Mouse (Mus musculus) liver, embryonic 15.5 days (tissue): ENCODE results near the gene Crygs. TPM values are rescaled to one million over a fixed set of nuclear protein-coding genes. Genes with fewer than 3 reads are reported as not detected.

Experiments
- ATAC-seq: fragments of 200-750 bp; cut with Nextera tagmentation; 2 replicates; pipeline ENCODE4 v1.8.0; 2017; ENCODE audit warnings: moderate number of reproducible peaks, mild to moderate bottlenecking, moderate library complexity; ENCODE audit not compliant: insufficient read depth
- H3K27ac ChIP-seq: fragments of 300-500 bp; sonication (generic); replicated peaks from 2 replicates; pipeline ENCODE4 v1.5.1; 2015; ENCODE audit warnings: mild to moderate bottlenecking, inconsistent platforms
- H3K27me3 ChIP-seq: fragments of 300-500 bp; sonication (generic); 2 replicates; pipeline ENCODE4 v1.6.1; 2015; ENCODE audit warnings: mild to moderate bottlenecking, inconsistent platforms
- H3K36me3 ChIP-seq: fragments of 300-500 bp; sonication (generic); replicated peaks from 2 replicates; pipeline ENCODE4 v1.6.1; 2015; ENCODE audit warnings: moderate library complexity, mild to moderate bottlenecking, inconsistent platforms
- H3K4me1 ChIP-seq: fragments of 300-500 bp; sonication (generic); replicated peaks from 2 replicates; pipeline ENCODE4 v1.6.1; 2015; ENCODE audit warnings: inconsistent platforms
- H3K4me2 ChIP-seq: fragments of 300-500 bp; sonication (generic); 2 replicates; pipeline ENCODE4 v1.6.1; 2015; ENCODE audit warnings: moderate library complexity, mild to moderate bottlenecking, inconsistent platforms
- H3K4me3 ChIP-seq: fragments of 300-500 bp; sonication (generic); replicated peaks from 2 replicates; pipeline ENCODE4 v1.5.1; 2015; ENCODE audit warnings: mild to moderate bottlenecking, inconsistent platforms
- H3K9ac ChIP-seq: fragments of 300-500 bp; sonication (generic); 2 replicates; pipeline ENCODE4 v1.6.1; 2015; ENCODE audit warnings: moderate library complexity, mild to moderate bottlenecking, inconsistent platforms
- H3K9me3 ChIP-seq: fragments of 300-500 bp; sonication (generic); replicated peaks from 2 replicates; pipeline ENCODE4 v1.6.1; 2016; ENCODE audit warnings: inconsistent platforms
- WGBS: fragments of 180-500 bp; shearing (Covaris S2); methylation state at CpG from one replicate; pipeline ENCODE4 v1.1.7; 2015; ENCODE audit warnings: mixed read lengths; ENCODE audit not compliant: insufficient replicate concordance; 5-methylcytosine and 5-hydroxymethylcytosine counted together
- polyA plus RNA-seq: library from polyadenylated mRNA; unstranded; fragments of >200 nt; fragmentation: Nextera tagmentation; extraction: Ambion mirVana; gene quantifications from 2 replicates; pipeline ENCODE4 v1.2.1, GENCODE M21; 2015

Gene Crygs
- 0.16 and 0.22 TPM in 2 replicates for polyA plus RNA-seq

DNA sequence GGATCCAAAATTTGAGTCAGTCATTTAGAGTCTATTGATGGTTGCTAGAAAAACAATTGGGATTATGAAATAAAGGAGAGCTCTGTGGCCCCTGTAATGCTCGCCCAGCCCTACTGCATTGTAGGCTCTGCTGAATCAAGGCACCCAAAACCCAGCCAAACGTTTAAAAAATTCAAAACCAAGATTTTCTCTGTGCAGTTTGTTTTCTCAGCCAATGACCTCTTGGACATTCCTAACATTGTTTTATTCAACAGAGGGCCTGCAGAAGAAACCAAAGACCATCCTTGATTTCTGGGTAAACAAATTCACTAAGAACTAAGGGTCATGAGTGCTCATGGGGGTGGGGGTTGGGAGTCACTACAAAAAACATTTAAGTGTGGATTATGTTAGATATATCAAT, at the start of gene Crygs:
Crygs (minus strand) TSS at position 101 of the 400 bp plus-strand sequence.
- no peak for ATAC-seq
- Histone ChIP-seq H3K9me3 (no peaks in the 10 kb centered on the region), H3K4me3 (no peak within 1 kb of the TSS), H3K27me3 (peaks cover 5% of the 10 kb centered on the region; the same call in 1 of the 2 replicates), H3K9ac (no peak within 1 kb of the TSS), H3K36me3 (peaks cover 34% of the 10 kb centered on the region), H3K27ac (no peak within 1 kb of the TSS), H3K4me2 (no peak within 1 kb of the TSS), H3K4me1 (no peaks in the 10 kb centered on the region)
- 51% methylated on average over 2 of the region's 2 CpGs for WGBS

DNA sequence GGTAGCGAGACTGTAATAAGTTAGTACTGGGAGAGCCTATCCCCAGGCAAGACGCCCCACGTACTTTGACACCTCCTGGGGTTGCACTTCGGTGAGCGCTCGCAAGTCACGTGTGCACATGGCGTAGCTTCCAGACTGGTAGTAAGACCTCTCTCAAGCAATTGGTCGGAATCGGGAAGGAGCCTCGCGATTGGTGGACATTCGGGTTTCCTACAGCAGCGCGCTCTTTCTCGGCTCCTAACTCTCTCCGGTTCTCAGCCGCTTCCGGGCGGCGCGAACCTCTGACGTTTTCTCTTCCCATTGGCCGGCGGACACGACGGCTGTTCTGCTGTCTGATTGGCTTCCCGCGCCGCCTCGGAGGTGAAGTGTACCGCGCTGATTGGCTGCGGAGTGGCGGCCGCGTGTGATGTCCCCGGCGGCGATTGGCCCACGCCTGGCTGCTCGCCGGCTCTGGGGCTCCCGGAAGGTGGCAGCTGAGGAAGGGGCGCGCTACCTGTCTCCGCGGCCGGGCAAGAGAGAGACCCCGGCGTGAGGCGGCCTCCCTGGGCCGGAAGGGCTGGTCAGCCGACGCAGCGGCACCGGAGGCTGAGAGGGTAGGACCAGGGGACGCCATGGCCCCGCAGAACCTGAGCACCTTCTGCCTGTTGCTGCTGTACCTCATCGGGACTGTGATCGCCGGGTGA, 46.2 kb upstream of the Crygs start, which contains the start of the genes Tbccd1 and Dnajb11:
Tbccd1 (minus strand) TSS at position 239 of the 683 bp plus-strand sequence.
Dnajb11 (plus strand) TSS at position 415 of the 683 bp plus-strand sequence.
- H3K27me3 ChIP-seq, result no peaks in the 10 kb centered on the region
- peak within 1 kb of the TSS; percentile 96 for H3K27ac ChIP-seq
- peaks cover 52% of the 10 kb centered on the region for H3K4me1 ChIP-seq
- WGBS, result under 1% methylated on average over 62 of the region's 62 CpGs
- H3K9me3 ChIP-seq, result no peaks in the 10 kb centered on the region
- peak within 1 kb of the TSS; percentile 79 for H3K4me3 ChIP-seq
- peak within 1 kb of the TSS; percentile 85 for H3K9ac ChIP-seq
- H3K36me3 ChIP-seq, result peaks cover 29% of the 10 kb centered on the region
- peak; percentile 98 for ATAC-seq
- H3K4me2 ChIP-seq, result peak within 1 kb of the TSS; percentile 83

DNA sequence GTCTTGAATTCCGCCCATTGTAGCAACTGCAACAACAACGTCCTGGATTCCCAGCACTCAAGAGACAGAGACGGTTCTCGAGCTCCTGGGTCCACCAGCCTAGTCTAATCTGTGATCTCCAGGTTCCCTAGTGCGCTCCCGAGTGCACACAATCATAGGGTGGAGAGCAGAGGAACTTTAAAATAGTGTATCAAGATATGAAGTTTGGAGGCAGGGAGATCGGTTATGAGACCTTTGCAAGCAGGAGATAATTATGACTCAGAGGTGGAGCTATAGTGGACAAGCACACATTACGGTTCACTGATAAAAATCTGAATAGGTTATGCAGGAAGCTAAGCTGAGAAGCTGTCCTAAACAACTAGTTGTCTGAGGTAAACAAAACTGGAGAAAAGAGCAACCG, 45.4 kb upstream of the Crygs start:
- peaks cover 23% of the 10 kb centered on the region for H3K36me3 ChIP-seq
- H3K9me3 ChIP-seq, result no peaks in the 10 kb centered on the region
- peak; percentile 14 for ATAC-seq
- H3K27ac ChIP-seq, result peak overlapping the region; percentile 96
- peak overlapping the region; percentile 79 for H3K4me3 ChIP-seq
- H3K27me3 ChIP-seq, result no peaks in the 10 kb centered on the region
- peaks cover 60% of the 10 kb centered on the region for H3K4me1 ChIP-seq
- H3K4me2 ChIP-seq, result peak overlapping the region; percentile 83
- peak overlapping the region; percentile 62 for H3K9ac ChIP-seq
- 2% methylated on average over 9 of the region's 9 CpGs for WGBS

DNA sequence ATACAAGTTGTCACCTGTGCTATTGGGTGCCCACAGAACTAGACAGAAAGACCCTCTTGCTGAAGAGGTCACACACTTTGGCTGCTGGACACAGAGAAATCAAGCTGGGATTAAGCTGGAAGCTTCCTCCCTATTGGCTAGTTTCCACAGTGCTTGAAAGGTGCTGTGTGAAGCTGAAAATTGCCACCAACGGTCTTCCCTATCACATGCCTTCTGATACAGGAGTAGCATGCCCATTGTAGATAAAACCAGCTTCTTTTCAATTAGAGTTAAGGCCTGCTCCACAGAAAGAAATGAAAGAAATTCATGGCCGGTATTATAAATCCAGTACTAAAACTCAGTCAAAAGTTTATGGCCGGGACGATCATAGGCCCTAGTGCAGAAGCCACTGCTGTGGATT, 41.3 kb upstream of the Crygs start:
- 50% methylated on average over 4 of the region's 4 CpGs for WGBS
- no peak for ATAC-seq
- Histone ChIP-seq H3K27me3 (no peaks in the 10 kb centered on the region), H3K4me3 (peak overlapping the region; percentile 56), H3K27ac (peak overlapping the region; percentile 75), H3K9me3 (no peaks in the 10 kb centered on the region), H3K36me3 (peaks cover 48% of the 10 kb centered on the region), H3K4me2 (peak overlapping the region; percentile 69), H3K9ac (peak overlapping the region; percentile 31; the same call in 1 of the 2 replicates), H3K4me1 (peaks cover 52% of the 10 kb centered on the region)

DNA sequence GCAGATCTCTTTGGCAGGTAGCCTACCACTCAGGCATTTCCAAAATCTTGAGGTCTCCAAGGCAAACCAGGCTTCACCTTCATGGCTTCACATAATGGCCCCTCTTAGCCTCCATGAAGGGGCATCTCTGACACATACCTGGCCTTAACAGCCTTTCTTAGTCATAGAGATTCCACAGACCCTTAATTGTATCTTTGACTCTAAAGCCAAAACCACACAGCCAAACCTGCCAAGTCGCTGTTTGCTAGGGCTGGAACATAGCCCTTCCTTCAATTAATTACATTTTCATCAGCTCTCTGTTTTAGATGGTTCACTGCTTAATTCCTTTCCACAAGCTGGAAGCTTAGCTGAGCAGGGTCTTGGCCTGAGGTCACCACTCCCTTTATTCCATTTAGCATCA, 37.0 kb upstream of the Crygs start:
- Histone ChIP-seq H3K27ac (no peak overlapping the region), H3K9ac (no peak overlapping the region), H3K27me3 (no peaks in the 10 kb centered on the region), H3K36me3 (peaks cover 46% of the 10 kb centered on the region), H3K4me2 (no peak overlapping the region), H3K9me3 (no peaks in the 10 kb centered on the region), H3K4me3 (no peak overlapping the region), H3K4me1 (peaks cover 52% of the 10 kb centered on the region)
- 93% methylated on average over 1 of the region's 1 CpGs for WGBS
- no peak for ATAC-seq

DNA sequence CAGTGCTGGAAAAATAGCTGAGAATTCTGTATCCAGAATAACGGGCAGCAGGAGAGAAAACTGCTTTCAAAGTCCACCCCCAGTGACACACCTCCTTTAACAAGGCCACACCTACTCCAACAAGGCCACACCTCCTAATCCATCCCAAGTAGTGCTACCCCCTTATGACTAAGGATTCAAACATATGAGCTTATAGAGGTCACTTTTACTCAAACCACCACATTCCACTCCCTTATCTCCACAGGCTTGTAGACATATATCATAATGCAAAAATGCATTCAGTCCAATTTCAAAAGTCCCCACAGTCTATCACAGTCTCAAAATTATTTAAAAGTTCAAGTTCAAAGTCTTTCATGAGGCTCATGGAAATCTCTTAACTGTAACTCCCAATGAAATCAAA, 36.3 kb upstream of the Crygs start:
- no peaks in the 10 kb centered on the region for H3K27me3 ChIP-seq
- no peak overlapping the region for H3K27ac ChIP-seq
- H3K36me3 ChIP-seq, result peaks cover 41% of the 10 kb centered on the region
- no peak for ATAC-seq
- no peak overlapping the region for H3K4me2 ChIP-seq
- H3K4me1 ChIP-seq, result peaks cover 50% of the 10 kb centered on the region
- no peaks in the 10 kb centered on the region for H3K9me3 ChIP-seq
- WGBS, result 79% methylated on average over 1 of the region's 1 CpGs
- no peak overlapping the region for H3K9ac ChIP-seq
- H3K4me3 ChIP-seq, result no peak overlapping the region

DNA sequence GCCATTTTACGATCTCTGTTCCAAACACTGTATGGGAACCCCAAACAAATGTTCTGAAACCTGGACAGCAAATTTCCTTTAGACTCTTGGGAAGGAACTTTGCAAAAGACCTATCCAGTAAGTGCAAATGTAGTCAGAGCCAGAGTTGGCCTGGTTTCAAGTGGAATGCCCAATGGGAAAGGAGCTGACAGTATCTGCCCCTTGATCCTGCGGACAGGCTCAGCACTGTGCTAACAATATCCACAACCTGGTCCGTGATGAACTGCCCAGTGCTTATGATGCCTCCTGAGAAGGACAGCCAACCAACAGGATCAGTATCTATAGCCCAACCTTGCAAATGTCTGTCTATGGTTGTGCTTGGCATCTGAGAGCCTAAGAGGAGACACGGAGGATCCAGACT, 34.1 kb upstream of the Crygs start:
- Histone ChIP-seq H3K9me3 (no peaks in the 10 kb centered on the region), H3K4me1 (peaks cover 34% of the 10 kb centered on the region), H3K27ac (peak overlapping the region; percentile 63), H3K9ac (no peak overlapping the region), H3K4me2 (peak overlapping the region; percentile 78; the same call in 1 of the 2 replicates), H3K4me3 (no peak overlapping the region), H3K36me3 (peaks cover 47% of the 10 kb centered on the region), H3K27me3 (no peaks in the 10 kb centered on the region)
- WGBS, result 80% methylated on average over 4 of the region's 4 CpGs
- ATAC-seq, result peak; percentile 40

DNA sequence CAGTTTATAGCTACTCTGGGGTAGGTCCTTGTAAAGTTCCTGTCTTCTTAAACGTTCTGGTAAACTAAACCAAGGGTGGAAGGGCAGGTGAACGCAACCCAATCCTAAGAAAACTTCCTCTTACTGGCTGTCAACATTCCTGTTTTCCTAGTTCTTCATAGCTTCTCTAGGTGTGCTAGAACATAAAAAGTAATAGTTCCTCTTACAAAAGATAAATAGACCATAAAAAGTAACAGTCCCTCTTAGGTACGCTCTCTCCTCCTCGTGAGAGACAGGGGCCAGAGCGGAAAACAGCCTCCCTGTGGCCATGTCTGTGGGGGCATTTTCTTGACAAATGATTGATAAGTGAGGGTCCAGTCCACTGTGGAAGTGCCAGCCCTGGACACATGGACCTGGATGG, 33.5 kb upstream of the Crygs start:
- Histone ChIP-seq H3K36me3 (peaks cover 47% of the 10 kb centered on the region), H3K4me3 (peak overlapping the region; percentile 54), H3K9ac (peak overlapping the region; percentile 51), H3K4me2 (peak overlapping the region; percentile 78), H3K4me1 (peaks cover 34% of the 10 kb centered on the region), H3K27ac (peak overlapping the region; percentile 63), H3K9me3 (no peaks in the 10 kb centered on the region), H3K27me3 (no peaks in the 10 kb centered on the region)
- ATAC-seq, result no peak
- WGBS, result 56% methylated on average over 5 of the region's 5 CpGs

DNA sequence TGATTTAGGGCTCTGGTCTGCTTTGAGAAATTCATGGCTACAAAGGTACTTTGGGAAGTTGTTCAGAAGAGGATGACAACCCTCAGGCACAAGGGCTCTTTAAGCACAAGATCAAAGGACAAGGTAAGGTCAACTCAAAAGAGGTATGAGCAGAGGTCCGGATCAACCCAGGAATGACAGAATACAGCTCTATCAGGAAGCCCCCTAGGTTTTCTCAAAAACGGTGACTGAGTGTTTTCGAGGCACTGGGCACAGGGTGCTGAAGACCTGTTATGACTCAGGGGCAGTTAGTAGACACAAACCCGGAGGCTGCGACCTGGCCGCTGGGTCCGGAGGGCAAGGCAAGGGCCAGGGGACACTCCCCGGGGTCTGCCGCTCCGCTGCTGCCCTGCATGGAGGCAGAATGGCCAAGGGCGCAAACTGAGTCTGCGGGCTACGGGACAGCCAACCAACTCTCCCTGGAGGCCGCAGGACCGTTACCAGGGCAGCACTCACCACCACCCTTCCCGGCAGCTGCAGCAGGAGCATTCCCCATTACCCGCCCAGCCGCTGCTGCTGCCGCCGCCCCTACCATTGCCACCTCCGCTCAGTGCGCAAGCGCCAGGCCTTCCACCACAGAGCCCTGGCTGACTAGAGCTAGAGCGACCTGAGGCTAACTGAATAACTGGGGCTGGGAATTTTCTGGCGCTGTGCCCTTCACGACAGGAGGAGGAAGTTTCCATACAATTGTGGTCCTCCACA, 32.9 kb upstream of the Crygs start:
- H3K4me1 ChIP-seq, result peaks cover 34% of the 10 kb centered on the region
- WGBS, result 10% methylated on average over 26 of the region's 26 CpGs
- H3K4me3 ChIP-seq, result peak overlapping the region; percentile 54
- peak overlapping the region; percentile 78 for H3K4me2 ChIP-seq
- H3K36me3 ChIP-seq, result peaks cover 50% of the 10 kb centered on the region
- no peaks in the 10 kb centered on the region for H3K9me3 ChIP-seq
- peak; percentile 82 for ATAC-seq
- H3K9ac ChIP-seq, result peak overlapping the region; percentile 51
- H3K27me3 ChIP-seq, result no peaks in the 10 kb centered on the region
- H3K27ac ChIP-seq, result peak overlapping the region; percentile 70

DNA sequence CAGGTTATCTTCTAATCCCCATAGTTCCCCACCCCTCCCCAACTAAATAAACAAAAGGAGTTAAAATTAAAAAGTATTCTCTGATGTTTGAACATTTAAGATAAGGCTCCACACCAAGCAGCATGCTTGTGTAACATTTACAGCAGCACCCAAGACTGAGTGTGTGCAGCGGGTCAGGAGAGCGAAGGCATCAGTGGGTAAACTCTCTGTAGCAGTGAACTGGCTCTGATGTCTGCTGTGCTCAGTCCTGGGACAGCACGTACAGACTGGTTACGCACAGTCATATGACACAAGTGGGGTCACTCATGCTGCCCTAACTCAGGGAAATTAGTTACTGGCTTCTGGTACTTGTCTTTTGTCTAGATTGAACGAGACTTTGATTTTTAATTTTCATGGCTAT, 31.5 kb upstream of the Crygs start:
- ATAC-seq, result peak; percentile 35; the same call in 1 of the 2 replicates
- WGBS, result 84% methylated on average over 5 of the region's 5 CpGs
- H3K4me1 ChIP-seq, result peaks cover 34% of the 10 kb centered on the region
- peaks cover 53% of the 10 kb centered on the region for H3K36me3 ChIP-seq
- H3K9me3 ChIP-seq, result no peaks in the 10 kb centered on the region
- no peak overlapping the region for H3K27ac ChIP-seq
- H3K4me2 ChIP-seq, result no peak overlapping the region
- H3K4me3 ChIP-seq, result no peak overlapping the region
- no peak overlapping the region for H3K9ac ChIP-seq
- H3K27me3 ChIP-seq, result no peaks in the 10 kb centered on the region

DNA sequence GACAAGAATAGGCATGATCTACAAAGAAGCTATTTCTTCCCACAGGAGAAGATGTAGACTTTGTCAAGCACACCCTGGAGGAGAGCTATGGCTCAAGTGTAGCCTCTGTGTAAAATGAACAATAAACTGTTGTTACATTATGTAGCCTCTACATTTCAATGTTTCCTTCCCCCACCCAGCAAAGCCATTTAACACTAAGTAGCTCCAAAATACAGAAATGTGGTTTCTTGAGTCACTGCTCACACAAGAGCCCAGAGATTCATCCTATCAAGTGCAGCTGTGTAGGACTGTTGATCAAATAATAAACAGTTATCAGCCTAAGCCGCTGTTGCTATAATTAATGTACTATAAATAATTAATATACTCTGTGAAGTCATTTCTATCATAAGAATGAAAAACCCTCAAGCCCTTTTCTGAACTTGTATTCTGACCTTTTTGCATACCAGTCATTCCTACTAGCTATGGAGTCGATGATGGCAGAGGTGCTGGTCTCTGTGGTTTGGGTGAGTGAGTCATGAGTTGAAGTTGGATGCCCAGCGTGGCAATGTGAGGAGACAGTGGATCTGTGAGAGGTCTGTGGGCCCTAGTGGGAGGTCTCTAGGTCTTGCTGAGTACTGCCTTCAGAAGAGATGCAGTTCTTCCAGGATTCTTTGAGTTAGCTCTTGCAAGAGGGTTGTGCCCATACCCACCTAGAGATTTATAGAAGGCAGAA, 27.9 kb upstream of the Crygs start:
- H3K9ac ChIP-seq, result no peak overlapping the region
- WGBS, result 87% methylated on average over 3 of the region's 3 CpGs
- H3K4me2 ChIP-seq, result no peak overlapping the region
- H3K27me3 ChIP-seq, result no peaks in the 10 kb centered on the region
- H3K9me3 ChIP-seq, result no peaks in the 10 kb centered on the region
- no peak for ATAC-seq
- H3K4me3 ChIP-seq, result no peak overlapping the region
- peaks cover 15% of the 10 kb centered on the region for H3K4me1 ChIP-seq
- H3K36me3 ChIP-seq, result peaks cover 76% of the 10 kb centered on the region
- no peak overlapping the region for H3K27ac ChIP-seq
